Mouse (Mus musculus) CH12.LX (cell line): ENCODE measurements around the gene Sdsl.

Experiments
- CTCF ChIP-seq, 2 experiments: IDR thresholded peaks in 1 of 2; conservative IDR thresholded peaks in 1 of 2; 2 replicates each; pipeline ENCODE4 v1.5.1; 2011 to 2012; ENCODE audit warnings: low read depth in 2 of 2, low read length in 2 of 2, improper control_type of control experiment in 1 of 2, inconsistent platforms in 1 of 2, mild to moderate bottlenecking in 1 of 2, moderate library complexity in 1 of 2
- EP300 ChIP-seq: IDR thresholded peaks from 2 replicates; pipeline ENCODE4 v1.6.1; 2011; ENCODE audit warnings: low read length, improper control_type of control experiment
- GABPA ChIP-seq: IDR thresholded peaks from 2 replicates; pipeline ENCODE4 v1.6.1; 2012; ENCODE audit warnings: low read depth, low read length, improper control_type of control experiment, inconsistent platforms; ENCODE audit not compliant: insufficient replicate concordance
- IRF4 ChIP-seq: IDR thresholded peaks from 2 replicates; pipeline ENCODE4 v1.6.1; 2014; ENCODE audit warnings: low read depth, mild to moderate bottlenecking, inconsistent platforms, low read length, improper control_type of control experiment
- JUND ChIP-seq: conservative IDR thresholded peaks from 2 replicates; pipeline ENCODE4 v1.6.1; 2011; ENCODE audit warnings: low read depth, low read length, improper control_type of control experiment
- MAZ ChIP-seq: IDR thresholded peaks from 2 replicates; pipeline ENCODE4 v1.6.1; 2012; ENCODE audit warnings: low read depth, mild to moderate bottlenecking, inconsistent platforms, low read length, improper control_type of control experiment, moderate library complexity
- MEF2A ChIP-seq: IDR thresholded peaks from 2 replicates; pipeline ENCODE4 v1.6.1; 2014; ENCODE audit warnings: low read depth, mild to moderate bottlenecking, inconsistent platforms, low read length, improper control_type of control experiment, borderline replicate concordance
- POLR2A ChIP-seq: IDR thresholded peaks from 2 replicates; pipeline ENCODE4 v1.6.1; 2011; ENCODE audit warnings: low read depth, mild to moderate bottlenecking, improper control_type of control experiment, low read length
- SMC3 ChIP-seq: IDR thresholded peaks from 2 replicates; pipeline ENCODE4 v1.6.1; 2011; ENCODE audit warnings: low read depth, low read length, improper control_type of control experiment
- TCF12 ChIP-seq: IDR thresholded peaks from 2 replicates; pipeline ENCODE4 v1.6.1; 2014; ENCODE audit warnings: low read depth, mild to moderate bottlenecking, inconsistent platforms, low read length, improper control_type of control experiment
- UBTF ChIP-seq: IDR thresholded peaks from 2 replicates; pipeline ENCODE4 v1.6.1; 2012; ENCODE audit warnings: low read depth, mild to moderate bottlenecking, inconsistent platforms, low read length, improper control_type of control experiment, moderate library complexity
- ZC3H11A ChIP-seq: IDR thresholded peaks from 2 replicates; pipeline ENCODE4 v1.6.1; 2012; ENCODE audit warnings: low read depth, mild to moderate bottlenecking, inconsistent platforms, low read length, improper control_type of control experiment
- ZNF384 ChIP-seq: IDR thresholded peaks from 2 replicates; pipeline ENCODE4 v1.6.1; 2012; ENCODE audit warnings: low read depth, low read length, improper control_type of control experiment, inconsistent platforms

GRCm38 (mm10) chr5:120514754-120515153 lies 42.1 kb upstream of the Sdsl start:
- TF ChIP-seq CTCF (conservative IDR thresholded peaks at IDR 0.05 in 1 of 2, IDR thresholded peaks at IDR 0.05 in 1 of 2; ENCODE audit: low read depth in 2 of 2, low read length in 2 of 2) (no peak), ZNF384 (no peak), EP300 (no peak), UBTF (no peak), JUND (no peak), ZC3H11A (no peak), POLR2A (no peak), TCF12 (no peak), MEF2A (no peak), IRF4 (no peak), MAZ (no peak), SMC3 (no peak), GABPA (no peak)
